Mouse (Mus musculus) midbrain, embryonic 11.5 days (tissue): ENCODE measurements around the gene Il9. TPM values are rescaled to one million over a fixed set of nuclear protein-coding genes. Genes with fewer than 3 reads are reported as not detected.

ENCODE experiments used
- ATAC-seq: fragments of 200-750 bp; cut with Nextera tagmentation; 2 replicates; pipeline ENCODE4 v1.8.0; 2017; ENCODE audit warnings: moderate TSS enrichment, moderate library complexity; ENCODE audit not compliant: low FRiP score
- DNase-seq: peaks from one replicate; pipeline ENCODE4 v3.0.0; 2015; ENCODE audit warnings: low spot score; ENCODE audit errors: missing footprints
- H3K27ac ChIP-seq: fragments of 300-500 bp; sonication (generic); 2 replicates; pipeline ENCODE4 v1.5.1; 2014; ENCODE audit warnings: low read depth, low read length
- H3K27me3 ChIP-seq: fragments of 300-500 bp; sonication (generic); 2 replicates; pipeline ENCODE4 v1.6.1; 2014; ENCODE audit warnings: mild to moderate bottlenecking, low read length, moderate library complexity, mixed read lengths; ENCODE audit not compliant: control insufficient read depth, insufficient read depth
- H3K36me3 ChIP-seq: fragments of 300-500 bp; sonication (generic); 2 replicates; pipeline ENCODE4 v1.6.1; 2014; ENCODE audit warnings: mild to moderate bottlenecking, low read length, moderate library complexity, mixed read lengths; ENCODE audit not compliant: control insufficient read depth, insufficient read depth
- H3K4me1 ChIP-seq: fragments of 300-500 bp; sonication (generic); 2 replicates; pipeline ENCODE4 v1.6.1; 2014; ENCODE audit warnings: low read length; ENCODE audit not compliant: control insufficient read depth, insufficient read depth
- H3K4me2 ChIP-seq: fragments of 300-500 bp; sonication (generic); 2 replicates; pipeline ENCODE4 v1.6.1; 2014; ENCODE audit warnings: mild to moderate bottlenecking, moderate library complexity
- H3K4me3 ChIP-seq: fragments of 300-500 bp; sonication (generic); 2 replicates; pipeline ENCODE4 v1.5.1; 2014; ENCODE audit warnings: low read depth, low read length
- H3K9ac ChIP-seq: fragments of 300-500 bp; sonication (generic); 2 replicates; pipeline ENCODE4 v1.6.1; 2014; ENCODE audit warnings: low read length
- H3K9me3 ChIP-seq: fragments of 300-500 bp; sonication (generic); 2 replicates; pipeline ENCODE4 v1.6.1; 2016; ENCODE audit warnings: low read length; ENCODE audit not compliant: control insufficient read depth
- WGBS: fragments of 180-500 bp; shearing (Covaris S2); extraction: QIAGEN DNeasy Blood & Tissue Kit; methylation state at CpG from one replicate; pipeline ENCODE4 v1.1.7; 2014; 5-methylcytosine and 5-hydroxymethylcytosine counted together
- polyA plus RNA-seq: library from polyadenylated mRNA; unstranded; fragments of >200 nt; fragmentation: Nextera tagmentation; extraction: Ambion mirVana; gene quantifications from 2 replicates; pipeline ENCODE4 v1.2.1, GENCODE M21; 2014

Il9 gene
- polyA plus RNA-seq, 1 experiment from 2014 or later, result not detected

- H3K27ac ChIP-seq, result no peak overlapping the region
- peaks cover 3% of the 10 kb centered on the region; the same call in 1 of the 2 replicates for H3K4me1 ChIP-seq
- no peaks in the 10 kb centered on the region for H3K27me3 ChIP-seq
- DNase-seq (no peak), ATAC-seq (no peak)
- H3K36me3 ChIP-seq, result no peaks in the 10 kb centered on the region
- no peaks in the 10 kb centered on the region for H3K9me3 ChIP-seq
- no peak overlapping the region for H3K9ac ChIP-seq
- 70% methylated on average over 4 of the region's 4 CpGs for WGBS
- no peak overlapping the region for H3K4me2 ChIP-seq
- no peak overlapping the region for H3K4me3 ChIP-seq
Observed at GRCm38 (mm10) chr13:56516311-56516710, 34.3 kb upstream of the Il9 start.

GRCm38 (mm10) chr13:56513595-56513994 lies 31.5 kb upstream of the Il9 start:
- no peak overlapping the region for H3K9ac ChIP-seq
- H3K4me1 ChIP-seq, result peaks cover 3% of the 10 kb centered on the region; the same call in 1 of the 2 replicates
- no peak overlapping the region for H3K4me3 ChIP-seq
- ATAC-seq, result no peak
- no peaks in the 10 kb centered on the region for H3K36me3 ChIP-seq
- no peak overlapping the region for H3K27ac ChIP-seq
- no peak for DNase-seq
- H3K27me3 ChIP-seq, result no peaks in the 10 kb centered on the region
- H3K9me3 ChIP-seq, result no peaks in the 10 kb centered on the region
- no peak overlapping the region for H3K4me2 ChIP-seq

GRCm38 (mm10) chr13:56509796-56510195 lies 27.8 kb upstream of the Il9 start:
- Histone ChIP-seq H3K4me1 (no peaks in the 10 kb centered on the region), H3K27me3 (no peaks in the 10 kb centered on the region), H3K4me2 (no peak overlapping the region), H3K36me3 (no peaks in the 10 kb centered on the region), H3K9ac (no peak overlapping the region), H3K4me3 (no peak overlapping the region), H3K27ac (no peak overlapping the region), H3K9me3 (no peaks in the 10 kb centered on the region)
- no peak for ATAC-seq
- 78% methylated on average over 2 of the region's 2 CpGs for WGBS
- no peak for DNase-seq

GRCm38 (mm10) chr13:56506871-56507496 lies 24.9 kb upstream of the Il9 start:
- H3K9ac ChIP-seq, result no peak overlapping the region
- H3K9me3 ChIP-seq, result no peaks in the 10 kb centered on the region
- no peak overlapping the region for H3K4me2 ChIP-seq
- no peak overlapping the region for H3K4me3 ChIP-seq
- no peaks in the 10 kb centered on the region for H3K36me3 ChIP-seq
- DNase-seq (no peak), ATAC-seq (no peak)
- no peaks in the 10 kb centered on the region for H3K27me3 ChIP-seq
- WGBS, result 87% methylated on average over 6 of the region's 6 CpGs
- no peaks in the 10 kb centered on the region for H3K4me1 ChIP-seq
- H3K27ac ChIP-seq, result no peak overlapping the region

- Histone ChIP-seq H3K4me1 (no peaks in the 10 kb centered on the region), H3K9me3 (no peaks in the 10 kb centered on the region), H3K9ac (no peak overlapping the region), H3K27ac (no peak overlapping the region), H3K4me2 (no peak overlapping the region), H3K27me3 (no peaks in the 10 kb centered on the region), H3K4me3 (no peak overlapping the region), H3K36me3 (no peaks in the 10 kb centered on the region)
- WGBS, result 77% methylated on average over 6 of the region's 6 CpGs
- no peak for ATAC-seq
- no peak for DNase-seq
Observed at GRCm38 (mm10) chr13:56501866-56502420, 19.9 kb upstream of the Il9 start.

GRCm38 (mm10) chr13:56500636-56501035 lies 18.6 kb upstream of the Il9 start:
- DNase-seq, result no peak
- H3K4me1 ChIP-seq, result no peaks in the 10 kb centered on the region
- H3K9ac ChIP-seq, result no peak overlapping the region
- H3K9me3 ChIP-seq, result no peaks in the 10 kb centered on the region
- no peak for ATAC-seq
- 91% methylated on average over 8 of the region's 8 CpGs for WGBS
- H3K4me3 ChIP-seq, result no peak overlapping the region
- no peaks in the 10 kb centered on the region for H3K27me3 ChIP-seq
- no peak overlapping the region for H3K27ac ChIP-seq
- H3K36me3 ChIP-seq, result no peaks in the 10 kb centered on the region
- no peak overlapping the region for H3K4me2 ChIP-seq

- WGBS, result 72% methylated on average over 3 of the region's 3 CpGs
- no peak for DNase-seq
Observed at GRCm38 (mm10) chr13:56500132-56500531, 18.1 kb upstream of the Il9 start.

GRCm38 (mm10) chr13:56494440-56494839 lies 12.4 kb upstream of the Il9 start:
- H3K4me1 ChIP-seq, result no peaks in the 10 kb centered on the region
- H3K36me3 ChIP-seq, result no peaks in the 10 kb centered on the region
- no peaks in the 10 kb centered on the region for H3K27me3 ChIP-seq
- no peak overlapping the region for H3K27ac ChIP-seq
- WGBS, result 51% methylated on average over 3 of the region's 3 CpGs
- DNase-seq (no peak), ATAC-seq (no peak)
- no peak overlapping the region for H3K4me2 ChIP-seq
- H3K4me3 ChIP-seq, result no peak overlapping the region
- H3K9ac ChIP-seq, result no peak overlapping the region
- no peaks in the 10 kb centered on the region for H3K9me3 ChIP-seq

More at GRCm38 (mm10) chr13:56500132-56500531, 18.1 kb upstream of the Il9 start:
- Histone ChIP-seq H3K27ac (no peak overlapping the region), H3K9me3 (no peaks in the 10 kb centered on the region), H3K27me3 (no peaks in the 10 kb centered on the region), H3K9ac (no peak overlapping the region), H3K4me1 (no peaks in the 10 kb centered on the region), H3K4me2 (no peak overlapping the region), H3K4me3 (no peak overlapping the region), H3K36me3 (no peaks in the 10 kb centered on the region)
- no peak for ATAC-seq

- Histone ChIP-seq H3K4me1 (no peaks in the 10 kb centered on the region), H3K9ac (no peak overlapping the region), H3K27ac (no peak overlapping the region), H3K4me3 (no peak overlapping the region), H3K36me3 (no peaks in the 10 kb centered on the region), H3K27me3 (no peaks in the 10 kb centered on the region), H3K9me3 (no peaks in the 10 kb centered on the region), H3K4me2 (no peak overlapping the region)
- DNase-seq (no peak), ATAC-seq (no peak)
- 78% methylated on average over 5 of the region's 5 CpGs for WGBS
Observed at GRCm38 (mm10) chr13:56488012-56488411, 6.0 kb upstream of the Il9 start.
